Mouse (Mus musculus): ENCODE results near the gene Sh3d19. TPM values are rescaled to one million over a fixed set of nuclear protein-coding genes. Genes with fewer than 3 reads are reported as not detected.

Sh3d19 gene
- polyA plus RNA-seq, 1 experiment from 2014 or later: 4.7 TPM

DNA sequence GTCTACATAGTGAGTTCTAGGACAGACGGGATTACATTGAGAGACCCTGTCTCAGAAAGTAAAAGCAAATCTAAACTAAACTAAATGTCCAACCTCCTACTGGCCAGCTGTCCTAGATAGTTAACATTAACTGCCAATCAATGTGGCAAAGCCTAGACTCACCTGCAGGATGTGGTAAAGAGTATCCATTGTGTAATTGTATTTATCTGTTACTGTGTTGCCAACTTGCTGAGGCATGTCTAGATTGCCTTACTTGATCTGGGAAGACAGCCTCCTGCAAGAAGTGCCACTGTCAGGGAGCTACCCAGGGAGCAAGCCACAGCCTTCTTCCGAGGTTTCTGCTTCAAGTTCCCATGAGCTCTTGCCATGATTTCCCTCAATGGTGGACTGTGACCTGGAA is 16.3 kb downstream of the Sh3d19 start:
- no peaks in the 10 kb centered on the region for H3K4me1 ChIP-seq
- H3K27me3 ChIP-seq: no peaks in the 10 kb centered on the region
- no peak overlapping the region for H3K4me3 ChIP-seq
- no peak overlapping the region for H3K4me2 ChIP-seq
- no peak overlapping the region for H3K9ac ChIP-seq
- no peak for ATAC-seq
- H3K36me3 ChIP-seq (ENCODE audit: poor library complexity, severe bottlenecking): no peaks in the 10 kb centered on the region
- 88% methylated on average over 2 of the region's 2 CpGs for WGBS
- no peaks in the 10 kb centered on the region for H3K9me3 ChIP-seq (replicated peaks)
- no peak overlapping the region for H3K27ac ChIP-seq

DNA sequence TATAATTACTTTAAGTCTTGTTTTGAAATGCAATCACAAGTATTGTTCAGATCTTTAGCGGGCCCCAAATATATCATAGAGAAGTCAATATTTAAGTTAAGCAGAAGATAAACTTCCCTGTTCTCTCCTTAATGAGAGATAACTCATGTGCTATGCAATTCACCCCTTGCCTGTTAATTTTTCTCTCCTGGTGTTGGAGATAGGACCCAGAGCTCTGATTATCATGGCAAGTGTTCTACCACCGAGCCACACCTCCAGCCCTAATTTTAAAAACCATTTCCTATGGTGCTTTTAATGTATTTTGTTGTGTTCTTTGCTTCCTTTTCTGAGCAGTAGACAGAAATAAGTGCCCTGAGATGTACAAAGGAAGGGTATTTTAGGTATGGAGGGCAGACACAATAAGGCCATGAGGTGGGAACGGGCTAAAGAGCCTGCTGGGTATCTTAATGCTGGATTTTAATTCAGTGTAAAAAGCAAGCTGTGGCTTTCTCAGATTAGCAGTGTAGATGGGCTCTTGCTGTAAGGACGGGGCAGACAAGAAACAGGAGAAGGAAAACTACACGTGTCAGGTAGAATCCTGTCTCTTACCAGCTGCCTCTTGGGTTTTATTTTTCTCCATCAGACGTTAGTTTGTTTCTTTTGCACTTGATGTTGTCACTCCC is 20.4 kb downstream of the Sh3d19 start:
- H3K9me3 ChIP-seq (replicated peaks): no peaks in the 10 kb centered on the region
- no peak for ATAC-seq
- no peak overlapping the region for H3K9ac ChIP-seq
- H3K27ac ChIP-seq: no peak overlapping the region
- WGBS: 67% methylated on average over 6 of the region's 6 CpGs
- H3K27me3 ChIP-seq: no peaks in the 10 kb centered on the region
- no peak overlapping the region for H3K4me3 ChIP-seq
- no peaks in the 10 kb centered on the region for H3K36me3 ChIP-seq (ENCODE audit: poor library complexity, severe bottlenecking)
- H3K4me1 ChIP-seq: no peaks in the 10 kb centered on the region
- no peak overlapping the region for H3K4me2 ChIP-seq

DNA sequence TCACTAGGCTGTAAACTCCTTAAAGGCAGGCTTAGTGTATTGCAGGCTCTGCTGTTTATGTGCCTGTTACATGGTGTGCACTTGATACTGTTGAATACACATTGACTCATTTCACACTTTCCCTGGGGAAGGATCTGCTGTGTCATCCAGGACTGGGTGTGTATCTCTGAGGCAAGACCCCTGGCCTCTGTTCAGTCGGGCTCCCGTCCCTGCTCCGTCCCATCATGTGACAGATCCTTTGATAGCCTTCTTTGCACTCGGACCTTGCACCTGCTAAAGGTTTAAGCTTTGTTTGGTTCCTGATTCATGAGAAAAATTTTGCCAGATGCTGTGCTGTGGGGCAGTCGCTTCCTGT is 20.9 kb downstream of the Sh3d19 start:
- 73% methylated on average over 5 of the region's 5 CpGs for WGBS
- no peaks in the 10 kb centered on the region for H3K9me3 ChIP-seq (replicated peaks)
- H3K36me3 ChIP-seq (ENCODE audit: poor library complexity, severe bottlenecking): no peaks in the 10 kb centered on the region
- no peak for ATAC-seq
- no peak overlapping the region for H3K4me3 ChIP-seq
- no peaks in the 10 kb centered on the region for H3K4me1 ChIP-seq
- no peaks in the 10 kb centered on the region for H3K27me3 ChIP-seq
- no peak overlapping the region for H3K9ac ChIP-seq
- H3K27ac ChIP-seq: no peak overlapping the region
- no peak overlapping the region for H3K4me2 ChIP-seq

DNA sequence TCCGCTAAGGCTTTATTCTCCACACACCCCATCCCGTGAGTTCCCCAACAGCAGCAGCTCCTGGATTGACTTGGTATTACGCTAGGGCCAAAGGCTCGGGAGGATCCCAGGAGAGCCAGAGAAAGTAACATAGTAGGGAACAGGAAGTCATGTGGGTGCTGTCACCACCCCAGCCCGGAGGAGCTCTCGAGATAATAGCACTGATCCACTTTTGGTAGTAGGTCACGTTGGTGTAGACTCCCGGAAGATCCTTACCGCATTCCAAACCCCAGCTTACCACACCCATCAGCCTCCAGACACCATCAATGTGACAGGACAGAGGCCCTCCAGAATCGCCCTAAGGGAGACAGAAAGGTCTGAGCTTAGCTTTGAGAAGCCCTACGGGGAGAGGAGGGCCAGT is 22.8 kb downstream of the Sh3d19 start:
- ATAC-seq: no peak
- H3K4me3 ChIP-seq: no peak overlapping the region
- H3K36me3 ChIP-seq (ENCODE audit: poor library complexity, severe bottlenecking): no peaks in the 10 kb centered on the region
- H3K27ac ChIP-seq: no peak overlapping the region
- 84% methylated on average over 11 of the region's 11 CpGs for WGBS
- H3K9me3 ChIP-seq (replicated peaks): no peaks in the 10 kb centered on the region
- H3K9ac ChIP-seq: no peak overlapping the region
- H3K27me3 ChIP-seq: no peaks in the 10 kb centered on the region
- H3K4me1 ChIP-seq: no peaks in the 10 kb centered on the region
- no peak overlapping the region for H3K4me2 ChIP-seq

DNA sequence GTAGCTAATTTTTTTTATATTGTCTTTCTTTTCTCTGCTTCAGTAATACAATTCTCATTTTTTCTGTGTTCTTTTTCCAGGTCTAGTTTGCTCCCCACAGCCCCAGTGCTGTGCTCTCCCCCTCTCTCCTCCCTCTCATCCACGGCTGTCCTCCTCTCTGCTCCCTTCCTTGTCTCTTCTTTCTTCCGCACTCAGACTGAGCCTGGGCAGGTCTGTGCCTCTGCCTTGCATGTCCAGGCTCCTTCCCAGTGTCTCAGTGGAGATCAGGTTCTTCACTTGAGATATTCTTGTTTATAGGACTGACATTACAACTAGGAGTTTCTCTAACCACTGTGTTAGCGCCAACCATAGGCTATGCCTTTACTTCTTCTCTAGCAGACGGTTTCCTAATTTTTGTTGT is 23.7 kb downstream of the Sh3d19 start:
- Histone ChIP-seq H3K36me3 (ENCODE audit: poor library complexity, severe bottlenecking) (no peaks in the 10 kb centered on the region), H3K27ac (no peak overlapping the region), H3K4me1 (no peaks in the 10 kb centered on the region), H3K9ac (no peak overlapping the region), H3K27me3 (no peaks in the 10 kb centered on the region), H3K9me3 (replicated peaks) (no peaks in the 10 kb centered on the region), H3K4me2 (no peak overlapping the region), H3K4me3 (no peak overlapping the region)
- WGBS: 80% methylated on average over 4 of the region's 4 CpGs
- no peak for ATAC-seq

DNA sequence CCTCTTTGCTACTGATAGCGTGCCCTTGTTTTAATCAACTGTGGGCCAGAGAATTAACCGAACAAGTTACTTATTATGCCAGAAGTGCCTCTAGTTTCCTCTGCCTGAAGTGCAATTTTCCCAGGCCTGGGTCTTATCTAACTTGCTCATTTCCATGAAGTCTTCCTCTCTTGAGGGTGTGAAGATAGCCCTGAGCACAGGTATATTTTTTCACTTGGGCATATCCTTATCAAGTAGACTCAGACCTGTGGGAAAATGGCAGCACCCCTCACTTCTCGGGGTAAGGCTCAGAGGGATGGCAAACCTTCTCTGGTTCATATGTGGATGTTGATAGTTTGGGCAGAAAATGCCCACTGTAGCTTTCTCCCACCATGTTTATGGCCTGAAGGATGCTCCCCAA is 30.4 kb downstream of the Sh3d19 start:
- H3K27me3 ChIP-seq: no peaks in the 10 kb centered on the region
- H3K27ac ChIP-seq: no peak overlapping the region
- no peaks in the 10 kb centered on the region for H3K4me1 ChIP-seq
- H3K4me3 ChIP-seq: no peak overlapping the region
- H3K36me3 ChIP-seq (ENCODE audit: poor library complexity, severe bottlenecking): no peaks in the 10 kb centered on the region
- no peak overlapping the region for H3K4me2 ChIP-seq
- 92% methylated on average over 3 of the region's 3 CpGs for WGBS
- no peak overlapping the region for H3K9ac ChIP-seq
- H3K9me3 ChIP-seq (replicated peaks): no peaks in the 10 kb centered on the region
- no peak for ATAC-seq

DNA sequence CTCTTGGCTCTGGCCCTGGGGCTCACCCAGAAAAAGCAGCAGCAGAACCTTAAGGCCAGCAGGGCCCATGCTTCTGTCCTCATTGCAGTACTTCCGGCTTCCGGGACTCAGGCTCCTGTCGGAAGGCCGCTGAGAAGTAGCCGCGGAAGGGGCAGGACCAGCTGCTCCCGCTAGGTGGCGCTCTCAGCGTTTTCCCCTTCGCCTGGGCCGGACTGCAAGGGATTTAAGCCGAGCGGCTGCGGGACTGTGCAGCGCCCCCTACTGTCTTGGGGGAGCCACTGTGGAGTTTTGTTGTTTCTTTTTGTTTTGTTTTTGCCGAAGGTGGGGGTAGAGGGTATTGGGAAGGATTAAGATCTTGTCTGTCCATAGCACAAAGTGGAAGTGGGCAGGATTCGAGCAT is 31.5 kb downstream of the Sh3d19 start, which contains the start of gene Prss48:
Prss48 (minus strand) TSS at position 69 of the 400 bp plus-strand sequence.
- no peak within 1 kb of the TSS for H3K27ac ChIP-seq
- no peaks in the 10 kb centered on the region for H3K27me3 ChIP-seq
- H3K9ac ChIP-seq: no peak within 1 kb of the TSS
- no peak for ATAC-seq
- H3K4me3 ChIP-seq: no peak within 1 kb of the TSS
- no peak within 1 kb of the TSS for H3K4me2 ChIP-seq
- H3K4me1 ChIP-seq: no peaks in the 10 kb centered on the region
- H3K36me3 ChIP-seq (ENCODE audit: poor library complexity, severe bottlenecking): no peaks in the 10 kb centered on the region
- H3K9me3 ChIP-seq (replicated peaks): no peaks in the 10 kb centered on the region
- WGBS: 78% methylated on average over 17 of the region's 17 CpGs

DNA sequence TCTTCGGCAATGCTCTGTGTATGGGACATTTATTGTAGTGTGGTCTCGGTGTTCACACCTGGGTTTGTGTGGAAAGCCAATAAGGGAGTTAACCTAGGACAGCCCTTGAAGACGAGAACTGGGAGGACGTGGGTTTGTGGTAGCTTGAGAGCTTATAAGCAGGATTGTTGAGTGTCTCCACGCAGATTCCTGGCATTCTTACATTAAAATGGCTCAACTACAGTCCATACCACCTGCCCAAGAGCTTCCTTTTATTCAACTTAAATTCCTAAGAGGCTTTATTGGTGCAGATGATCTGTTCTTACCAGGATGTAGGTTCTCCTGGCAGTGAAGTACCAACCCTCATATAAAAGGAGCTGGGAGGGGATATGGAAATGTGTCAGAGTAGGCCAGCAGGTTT is 32.0 kb downstream of the Sh3d19 start:
- Histone ChIP-seq H3K27me3 (no peaks in the 10 kb centered on the region), H3K9me3 (replicated peaks) (no peaks in the 10 kb centered on the region), H3K27ac (no peak overlapping the region), H3K4me2 (no peak overlapping the region), H3K4me1 (no peaks in the 10 kb centered on the region), H3K36me3 (ENCODE audit: poor library complexity, severe bottlenecking) (no peaks in the 10 kb centered on the region), H3K9ac (no peak overlapping the region), H3K4me3 (no peak overlapping the region)
- no peak for ATAC-seq
- WGBS: 89% methylated on average over 5 of the region's 5 CpGs

DNA sequence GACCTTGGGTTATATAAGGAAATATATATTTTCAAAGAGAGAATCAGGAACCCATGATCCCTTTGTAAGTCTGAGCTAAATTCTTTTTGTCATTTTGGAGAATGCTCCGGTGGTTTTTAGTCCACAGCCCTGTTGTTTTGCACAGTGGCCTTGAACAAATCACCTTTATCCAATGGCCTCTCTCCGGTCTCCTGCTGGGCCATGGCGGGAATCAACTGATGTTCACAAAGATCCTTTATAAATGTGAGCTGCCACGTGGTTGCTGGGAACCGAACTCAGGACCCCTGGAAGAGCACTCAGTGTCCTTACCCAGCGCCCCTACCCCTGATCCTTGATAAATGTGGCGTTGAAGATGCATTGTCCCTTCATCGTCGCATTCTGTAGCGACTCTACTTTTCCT is 33.8 kb downstream of the Sh3d19 start:
- Histone ChIP-seq H3K4me1 (no peaks in the 10 kb centered on the region), H3K27ac (no peak overlapping the region), H3K9me3 (replicated peaks) (no peaks in the 10 kb centered on the region), H3K27me3 (no peaks in the 10 kb centered on the region), H3K36me3 (ENCODE audit: poor library complexity, severe bottlenecking) (no peaks in the 10 kb centered on the region), H3K4me2 (no peak overlapping the region), H3K9ac (no peak overlapping the region), H3K4me3 (no peak overlapping the region)
- no peak for ATAC-seq
- 89% methylated on average over 10 of the region's 10 CpGs for WGBS

DNA sequence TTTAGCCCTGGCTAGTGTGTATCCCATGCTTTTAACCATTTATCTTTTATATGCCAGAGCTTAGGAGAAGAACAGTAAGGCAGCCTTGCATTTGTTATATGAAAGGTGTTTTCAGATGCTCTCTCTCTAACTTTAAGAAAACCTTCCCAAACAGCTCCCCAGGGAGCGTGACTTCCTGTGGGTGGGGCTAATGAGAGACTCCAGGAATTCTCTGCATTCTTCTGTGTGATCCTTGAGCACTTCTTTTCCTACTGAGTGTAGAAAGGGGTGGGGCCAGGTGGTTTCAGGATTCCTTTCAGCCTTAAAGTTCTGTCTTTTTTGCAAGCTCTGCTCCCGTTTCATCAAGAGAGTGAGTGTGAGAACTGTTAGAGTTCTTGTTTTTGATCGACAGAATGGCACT is 39.7 kb downstream of the Sh3d19 start:
- no peaks in the 10 kb centered on the region for H3K4me1 ChIP-seq
- ATAC-seq: no peak
- H3K9ac ChIP-seq: no peak overlapping the region
- H3K4me3 ChIP-seq: no peak overlapping the region
- H3K27me3 ChIP-seq: no peaks in the 10 kb centered on the region
- WGBS: 74% methylated on average over 3 of the region's 3 CpGs
- H3K4me2 ChIP-seq: no peak overlapping the region
- H3K36me3 ChIP-seq (ENCODE audit: poor library complexity, severe bottlenecking): no peaks in the 10 kb centered on the region
- no peaks in the 10 kb centered on the region for H3K9me3 ChIP-seq (replicated peaks)
- no peak overlapping the region for H3K27ac ChIP-seq

DNA sequence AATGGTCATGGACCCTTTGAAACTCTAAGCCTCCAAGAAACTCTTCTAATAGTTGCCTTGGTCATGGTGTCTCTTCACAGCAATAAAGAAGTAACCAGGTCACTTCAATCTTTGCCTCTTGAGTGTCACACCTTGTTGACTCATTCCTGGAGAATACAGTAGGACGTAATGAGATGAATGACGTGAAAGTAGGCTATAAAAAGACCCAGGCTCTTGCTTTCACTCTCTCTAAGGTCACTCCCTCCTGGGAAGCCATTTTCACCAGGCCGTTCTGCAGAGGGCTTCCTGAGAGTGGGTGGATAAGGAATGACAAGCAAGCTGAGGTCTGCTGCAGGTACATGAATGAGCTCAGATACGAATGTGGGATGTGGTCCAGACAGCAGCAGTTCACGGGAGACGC is 40.5 kb downstream of the Sh3d19 start:
- ATAC-seq: no peak
- H3K27me3 ChIP-seq: no peaks in the 10 kb centered on the region
- 91% methylated on average over 6 of the region's 6 CpGs for WGBS
- H3K4me1 ChIP-seq: no peaks in the 10 kb centered on the region
- H3K36me3 ChIP-seq (ENCODE audit: poor library complexity, severe bottlenecking): no peaks in the 10 kb centered on the region
- H3K4me2 ChIP-seq: no peak overlapping the region
- no peaks in the 10 kb centered on the region for H3K9me3 ChIP-seq (replicated peaks)
- no peak overlapping the region for H3K9ac ChIP-seq
- no peak overlapping the region for H3K27ac ChIP-seq
- no peak overlapping the region for H3K4me3 ChIP-seq

DNA sequence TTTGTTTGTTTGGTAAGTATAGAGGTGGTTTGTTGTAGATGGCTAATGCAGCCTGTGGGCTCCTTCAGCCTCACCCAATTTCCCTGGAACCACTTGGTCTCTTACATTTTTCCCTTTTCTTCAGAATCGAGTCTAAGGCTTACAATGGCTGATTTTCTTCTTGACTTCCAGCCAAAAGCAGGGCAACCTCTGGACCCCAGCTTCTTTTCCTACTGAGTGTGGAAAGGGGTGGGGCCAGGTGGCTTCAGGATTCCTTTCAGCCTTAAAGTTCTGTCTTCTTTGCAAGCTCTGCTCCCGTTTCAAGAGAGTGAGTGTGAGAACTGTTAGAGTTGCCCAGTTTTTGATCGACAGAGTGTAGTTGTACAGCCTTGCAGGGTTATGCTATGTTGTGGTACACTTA is 40.9 kb downstream of the Sh3d19 start:
- ATAC-seq: no peak
- H3K4me3 ChIP-seq: no peak overlapping the region
- H3K27ac ChIP-seq: no peak overlapping the region
- H3K4me1 ChIP-seq: no peaks in the 10 kb centered on the region
- H3K4me2 ChIP-seq: no peak overlapping the region
- no peak overlapping the region for H3K9ac ChIP-seq
- H3K36me3 ChIP-seq (ENCODE audit: poor library complexity, severe bottlenecking): no peaks in the 10 kb centered on the region
- WGBS: 79% methylated on average over 3 of the region's 3 CpGs
- no peaks in the 10 kb centered on the region for H3K27me3 ChIP-seq
- no peaks in the 10 kb centered on the region for H3K9me3 ChIP-seq (replicated peaks)

DNA sequence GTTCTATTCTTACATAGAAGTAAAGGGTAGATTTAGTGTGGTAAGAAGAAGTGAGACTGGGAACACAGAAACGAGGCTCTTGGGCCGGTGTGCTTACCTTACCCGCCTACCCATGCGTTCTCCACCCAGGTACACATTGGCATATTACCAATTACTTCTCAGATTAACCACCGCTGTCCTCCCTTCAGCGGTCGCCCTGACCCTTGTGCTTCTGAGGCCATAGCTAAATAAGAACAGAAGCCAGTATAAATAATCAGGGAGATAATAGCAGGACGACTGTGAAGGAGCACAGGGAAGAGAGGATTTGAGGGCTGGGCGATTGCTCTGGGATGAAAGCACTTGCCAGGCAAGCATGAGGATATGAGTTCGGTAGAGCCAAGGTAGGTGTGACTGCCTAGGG is 42.9 kb downstream of the Sh3d19 start:
- Histone ChIP-seq H3K9ac (no peak overlapping the region), H3K4me2 (no peak overlapping the region), H3K27me3 (no peaks in the 10 kb centered on the region), H3K27ac (no peak overlapping the region), H3K9me3 (replicated peaks) (no peaks in the 10 kb centered on the region), H3K4me1 (no peaks in the 10 kb centered on the region), H3K4me3 (no peak overlapping the region), H3K36me3 (ENCODE audit: poor library complexity, severe bottlenecking) (no peaks in the 10 kb centered on the region)
- 90% methylated on average over 10 of the region's 10 CpGs for WGBS
- no peak for ATAC-seq

All from forebrain, embryonic 13.5 days (tissue).